Mouse (Mus musculus) C2C12 (cell line): ENCODE results near the gene Hist3h2a.

ENCODE experiments used
- CEBPB ChIP-seq: IDR thresholded peaks from one replicate; pipeline ENCODE4 v1.6.1; 2011; ENCODE audit warnings: low read depth, mild to moderate bottlenecking, control low read depth, moderate library complexity
- CTCF ChIP-seq: IDR thresholded peaks from one replicate; pipeline ENCODE4 v1.5.1; 2011; ENCODE audit not compliant: control insufficient read depth, insufficient read depth, insufficient read length
- USF1 ChIP-seq: IDR thresholded peaks from one replicate; pipeline ENCODE4 v1.6.1; 2011; ENCODE audit warnings: low read depth, mild to moderate bottlenecking, control low read depth, moderate library complexity

DNA sequence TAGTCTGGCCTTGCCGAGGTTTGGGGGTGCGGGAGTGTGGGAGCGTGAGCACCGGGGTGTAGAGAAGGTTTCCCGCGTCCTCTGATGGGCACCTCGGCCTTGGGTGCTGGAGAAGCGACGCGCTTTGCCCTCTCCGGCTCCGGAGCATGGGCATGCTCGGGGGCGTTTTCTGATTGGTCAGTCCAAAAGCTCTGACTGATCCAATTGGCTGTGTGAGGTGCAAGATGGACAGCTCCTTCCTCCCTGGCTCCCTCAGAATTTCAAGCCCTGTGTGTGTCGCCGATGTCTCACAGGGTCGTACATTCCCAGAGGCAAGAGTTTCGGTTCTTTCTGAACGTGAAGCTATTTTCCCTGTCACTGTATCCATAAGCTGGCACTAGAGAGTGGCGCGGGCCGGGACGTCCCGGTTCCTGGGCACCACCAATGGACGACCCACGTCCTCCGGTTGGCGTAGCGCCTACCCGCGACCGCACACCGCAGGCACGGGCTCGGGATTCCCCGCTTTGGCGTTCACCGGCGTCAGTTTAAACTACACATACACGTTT lies 5.5 kb downstream of the Hist3h2a start:
- TF ChIP-seq CTCF (no peak), CEBPB (no peak), USF1 (no peak)
